Mouse (Mus musculus): Measurements from ENCODE around the gene Pcnt. TPM values are rescaled to one million over a fixed set of nuclear protein-coding genes. Genes with fewer than 3 reads are reported as not detected.

The Pcnt gene
- polyA plus RNA-seq (2016; fragmentation: Nextera tagmentation; extraction: Ambion mirVana) = 13.3 and 13.7 TPM in 2 replicates

DNA sequence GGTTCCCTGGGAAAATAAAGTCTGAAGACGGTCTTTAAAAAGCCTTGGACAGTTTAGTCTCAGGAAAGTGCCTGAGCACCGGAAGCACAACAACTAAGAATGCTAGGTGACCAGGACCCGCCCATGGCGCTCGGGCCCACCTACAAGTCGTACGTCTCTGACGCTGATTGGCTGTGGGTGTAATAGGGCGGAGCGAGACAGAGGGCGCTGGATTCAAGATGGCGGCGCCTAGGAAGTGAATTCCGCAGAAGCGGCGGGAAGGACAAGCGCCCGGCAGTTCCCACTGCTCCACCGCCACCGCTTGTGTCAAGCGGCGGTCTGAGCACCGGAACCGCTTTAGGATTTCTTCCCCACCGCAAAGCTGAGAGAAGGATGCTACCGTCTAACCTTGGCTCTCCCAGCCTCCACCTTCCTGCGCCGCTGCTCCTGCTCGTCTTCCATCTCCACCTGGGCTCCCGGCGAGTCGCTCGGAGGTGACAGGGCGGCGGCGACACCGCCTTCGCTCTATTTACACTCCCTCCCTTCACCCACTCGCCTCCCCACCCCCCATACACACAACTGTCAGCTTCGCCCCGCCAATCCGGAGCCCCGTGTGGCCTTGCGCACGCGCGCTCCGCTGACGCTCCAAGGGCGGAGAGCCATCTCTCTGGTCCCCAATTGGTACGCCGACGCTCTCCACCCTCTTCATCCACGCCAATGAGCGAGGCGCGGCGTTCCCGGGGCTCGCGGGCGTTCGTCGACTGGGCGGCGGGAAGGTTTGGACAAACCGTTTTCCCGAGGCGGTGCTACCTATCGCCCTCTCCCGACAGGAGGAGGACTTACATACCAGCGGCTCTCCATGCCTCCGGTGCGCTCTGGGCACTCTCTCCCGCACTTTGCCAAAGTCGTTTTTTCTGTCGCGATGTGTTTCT, at the start of gene Pcnt:
TSS of gene Pcnt (minus strand) at position 609 of the 911 bp plus-strand sequence.
- Histone ChIP-seq H3K36me3 (peaks cover 26% of the 10 kb centered on the region), H3K4me1 (replicated peaks) (peaks cover 22% of the 10 kb centered on the region), H3K4me2 (peak within 1 kb of the TSS; percentile 86), H3K9ac (peak within 1 kb of the TSS; percentile 94), H3K4me3 (peak within 1 kb of the TSS; percentile 97), H3K27me3 (replicated peaks) (no peaks in the 10 kb centered on the region), H3K9me3 (replicated peaks) (no peaks in the 10 kb centered on the region), H3K27ac (ENCODE audit: poor library complexity, severe bottlenecking) (peak within 1 kb of the TSS; percentile 98)
- peak; percentile 99 for ATAC-seq (ENCODE audit: insufficient number of reproducible peaks, low FRiP score)
- under 1% methylated on average over 78 of the region's 78 CpGs for WGBS

- Histone ChIP-seq H3K4me2 (no peak overlapping the region), H3K4me1 (replicated peaks) (no peaks in the 10 kb centered on the region), H3K27ac (ENCODE audit: poor library complexity, severe bottlenecking) (no peak overlapping the region), H3K27me3 (replicated peaks) (no peaks in the 10 kb centered on the region), H3K36me3 (peaks cover 90% of the 10 kb centered on the region), H3K4me3 (no peak overlapping the region), H3K9ac (no peak overlapping the region), H3K9me3 (replicated peaks) (no peaks in the 10 kb centered on the region)
- WGBS = 89% methylated on average over 15 of the region's 15 CpGs
- no peak for ATAC-seq (ENCODE audit: insufficient number of reproducible peaks, low FRiP score)
Observed at GRCm38 (mm10) chr10:76489205-76489604, 46.6 kb upstream of the Pcnt start.

DNA sequence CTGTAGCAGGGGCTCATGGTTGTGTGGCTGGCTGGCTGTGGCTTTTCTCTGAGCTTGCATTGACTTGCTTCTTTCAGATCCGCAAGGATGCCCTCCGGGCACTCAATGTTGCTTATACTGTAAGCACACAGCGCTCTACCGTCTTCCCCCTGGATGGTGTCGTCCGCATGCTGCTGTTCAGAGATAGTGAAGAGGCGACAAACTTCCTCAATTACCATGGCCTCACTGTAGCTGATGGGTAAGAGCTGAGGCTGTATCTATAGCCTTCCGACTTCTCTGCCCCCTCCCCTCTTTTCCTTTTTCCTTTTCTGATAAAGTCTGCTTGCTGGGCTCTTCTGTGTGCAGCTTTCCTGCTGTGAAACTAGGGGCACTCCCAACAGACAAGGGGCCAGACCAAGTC, 45.7 kb upstream of the Pcnt start:
- WGBS = 81% methylated on average over 8 of the region's 8 CpGs
- H3K36me3 ChIP-seq = peaks cover 91% of the 10 kb centered on the region
- H3K4me2 ChIP-seq = no peak overlapping the region
- no peak overlapping the region for H3K9ac ChIP-seq
- peak; percentile 61; the same call in 1 of the 2 replicates for ATAC-seq (ENCODE audit: insufficient number of reproducible peaks, low FRiP score)
- no peaks in the 10 kb centered on the region for H3K4me1 ChIP-seq (replicated peaks)
- H3K9me3 ChIP-seq (replicated peaks) = no peaks in the 10 kb centered on the region
- H3K27me3 ChIP-seq (replicated peaks) = no peaks in the 10 kb centered on the region
- no peak overlapping the region for H3K4me3 ChIP-seq
- no peak overlapping the region for H3K27ac ChIP-seq (ENCODE audit: poor library complexity, severe bottlenecking)

DNA sequence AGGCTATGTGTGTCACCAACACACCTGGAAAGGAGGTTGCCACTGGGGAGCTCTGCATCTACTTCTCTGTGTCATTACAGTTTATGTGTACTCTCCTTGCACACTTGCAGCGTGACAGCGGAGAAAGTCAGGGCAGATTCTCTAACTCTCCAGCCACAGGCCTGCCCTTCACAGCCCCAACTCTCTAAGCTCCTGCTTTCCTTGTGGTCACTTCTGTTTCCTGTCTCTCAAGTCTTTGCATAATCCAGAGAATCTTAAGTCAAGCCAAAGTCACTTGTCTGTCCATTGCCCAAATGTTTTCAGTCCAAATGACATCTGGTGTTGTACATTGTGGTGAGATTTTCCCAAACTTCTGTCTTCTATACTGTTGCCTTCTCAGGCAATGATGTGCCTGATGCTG, 43.7 kb upstream of the Pcnt start:
- Histone ChIP-seq H3K27ac (ENCODE audit: poor library complexity, severe bottlenecking) (no peak overlapping the region), H3K4me2 (no peak overlapping the region), H3K27me3 (replicated peaks) (no peaks in the 10 kb centered on the region), H3K9ac (no peak overlapping the region), H3K4me1 (replicated peaks) (no peaks in the 10 kb centered on the region), H3K9me3 (replicated peaks) (no peaks in the 10 kb centered on the region), H3K36me3 (peaks cover 96% of the 10 kb centered on the region), H3K4me3 (no peak overlapping the region)
- 84% methylated on average over 2 of the region's 2 CpGs for WGBS
- no peak for ATAC-seq (ENCODE audit: insufficient number of reproducible peaks, low FRiP score)

- Histone ChIP-seq H3K27me3 (replicated peaks) (no peaks in the 10 kb centered on the region), H3K9ac (no peak overlapping the region), H3K27ac (ENCODE audit: poor library complexity, severe bottlenecking) (no peak overlapping the region), H3K4me2 (no peak overlapping the region), H3K36me3 (peaks cover 95% of the 10 kb centered on the region), H3K9me3 (replicated peaks) (no peaks in the 10 kb centered on the region), H3K4me1 (replicated peaks) (no peaks in the 10 kb centered on the region), H3K4me3 (no peak overlapping the region)
- 67% methylated on average over 6 of the region's 6 CpGs for WGBS
- no peak for ATAC-seq (ENCODE audit: insufficient number of reproducible peaks, low FRiP score)
Observed at GRCm38 (mm10) chr10:76481480-76481879, 38.9 kb upstream of the Pcnt start.

- Histone ChIP-seq H3K27ac (ENCODE audit: poor library complexity, severe bottlenecking) (no peak overlapping the region), H3K36me3 (peaks cover 95% of the 10 kb centered on the region), H3K4me1 (replicated peaks) (no peaks in the 10 kb centered on the region), H3K4me2 (no peak overlapping the region), H3K9ac (no peak overlapping the region), H3K9me3 (replicated peaks) (no peaks in the 10 kb centered on the region), H3K4me3 (no peak overlapping the region), H3K27me3 (replicated peaks) (no peaks in the 10 kb centered on the region)
- 93% methylated on average over 13 of the region's 13 CpGs for WGBS
- ATAC-seq (ENCODE audit: insufficient number of reproducible peaks, low FRiP score) = no peak
Observed at GRCm38 (mm10) chr10:76480851-76481250, 38.3 kb upstream of the Pcnt start.

- 86% methylated on average over 5 of the region's 5 CpGs for WGBS
- H3K4me3 ChIP-seq = no peak overlapping the region
Observed at GRCm38 (mm10) chr10:76473759-76474158, 31.2 kb upstream of the Pcnt start.

DNA sequence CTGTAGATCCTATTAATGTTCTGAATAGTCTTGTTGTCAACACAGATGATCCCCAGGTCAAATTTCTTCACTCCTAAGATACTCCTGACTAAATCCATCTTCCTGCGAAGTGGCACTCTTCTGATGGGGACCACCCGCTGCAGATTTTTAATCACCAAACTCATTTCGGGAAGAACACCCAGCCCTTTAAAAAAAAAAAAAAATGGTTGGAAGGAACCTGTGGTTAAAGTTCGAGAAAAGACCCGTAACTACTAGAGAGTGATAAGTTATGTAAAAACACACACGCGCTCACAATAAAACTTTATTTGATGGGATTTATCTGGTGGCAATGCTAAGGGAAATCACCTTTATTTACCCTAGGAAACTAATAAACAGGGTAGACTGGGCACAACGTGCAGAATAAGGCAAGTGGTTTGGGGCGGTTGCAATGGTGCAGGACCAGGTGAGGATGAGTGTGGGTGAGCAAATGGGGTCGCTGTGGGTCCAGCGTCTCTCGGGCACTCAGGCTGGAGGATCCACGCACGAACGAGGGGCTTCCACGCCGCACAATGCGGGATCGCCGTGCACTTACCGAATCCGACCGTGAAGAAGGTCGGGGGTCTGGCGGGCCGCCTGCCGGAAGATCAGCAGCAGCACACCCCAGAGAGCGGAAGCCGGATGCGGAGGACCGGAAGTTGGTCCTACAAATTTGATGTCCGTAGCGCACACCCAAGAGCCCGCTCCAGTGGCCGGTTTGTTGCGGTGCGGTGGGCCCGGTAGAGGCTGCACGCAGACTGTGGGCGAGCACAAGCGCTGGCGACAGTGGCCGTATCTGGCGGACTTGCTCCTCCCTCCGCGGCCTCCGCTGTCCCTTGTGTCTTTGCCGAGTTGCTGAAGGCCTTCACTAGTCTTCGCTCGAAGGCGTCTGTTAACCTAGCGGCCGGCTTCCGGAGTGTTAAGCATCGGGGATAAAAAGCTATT, 25.9 kb upstream of the Pcnt start, which contains the start of the genes Mcm3ap and Ybey:
TSS of gene Mcm3ap (plus strand) at position 725 of the 960 bp plus-strand sequence.
TSS of gene Ybey (minus strand) at position 912 of the 960 bp plus-strand sequence.
- Histone ChIP-seq H3K27ac (ENCODE audit: poor library complexity, severe bottlenecking) (peak within 1 kb of the TSS; percentile 72), H3K4me2 (peak within 1 kb of the TSS; percentile 68), H3K9ac (peak within 1 kb of the TSS; percentile 86), H3K9me3 (replicated peaks) (no peaks in the 10 kb centered on the region), H3K27me3 (replicated peaks) (no peaks in the 10 kb centered on the region), H3K36me3 (peaks cover 39% of the 10 kb centered on the region), H3K4me1 (replicated peaks) (peaks cover 9% of the 10 kb centered on the region), H3K4me3 (peak within 1 kb of the TSS; percentile 98)
- WGBS = 1% methylated on average over 55 of the region's 55 CpGs
- peak; percentile 93 for ATAC-seq (ENCODE audit: insufficient number of reproducible peaks, low FRiP score)

More at GRCm38 (mm10) chr10:76473759-76474158, 31.2 kb upstream of the Pcnt start:
- ATAC-seq (ENCODE audit: insufficient number of reproducible peaks, low FRiP score) = no peak
- H3K9me3 ChIP-seq (replicated peaks) = no peaks in the 10 kb centered on the region
- peaks cover 79% of the 10 kb centered on the region for H3K36me3 ChIP-seq
- no peaks in the 10 kb centered on the region for H3K27me3 ChIP-seq (replicated peaks)
- no peak overlapping the region for H3K4me2 ChIP-seq
- no peak overlapping the region for H3K27ac ChIP-seq (ENCODE audit: poor library complexity, severe bottlenecking)
- no peak overlapping the region for H3K9ac ChIP-seq
- peaks cover 7% of the 10 kb centered on the region for H3K4me1 ChIP-seq (replicated peaks)

- no peak overlapping the region for H3K4me2 ChIP-seq
- no peak overlapping the region for H3K9ac ChIP-seq
- no peak for ATAC-seq (ENCODE audit: insufficient number of reproducible peaks, low FRiP score)
- no peaks in the 10 kb centered on the region for H3K27me3 ChIP-seq (replicated peaks)
- H3K4me1 ChIP-seq (replicated peaks) = peaks cover 1% of the 10 kb centered on the region
- no peak overlapping the region for H3K27ac ChIP-seq (ENCODE audit: poor library complexity, severe bottlenecking)
- no peak overlapping the region for H3K4me3 ChIP-seq
- peaks cover 31% of the 10 kb centered on the region for H3K36me3 ChIP-seq
- H3K9me3 ChIP-seq (replicated peaks) = peaks cover 20% of the 10 kb centered on the region
- 88% methylated on average over 6 of the region's 6 CpGs for WGBS
Observed at GRCm38 (mm10) chr10:76462721-76463120, 20.1 kb upstream of the Pcnt start.

DNA sequence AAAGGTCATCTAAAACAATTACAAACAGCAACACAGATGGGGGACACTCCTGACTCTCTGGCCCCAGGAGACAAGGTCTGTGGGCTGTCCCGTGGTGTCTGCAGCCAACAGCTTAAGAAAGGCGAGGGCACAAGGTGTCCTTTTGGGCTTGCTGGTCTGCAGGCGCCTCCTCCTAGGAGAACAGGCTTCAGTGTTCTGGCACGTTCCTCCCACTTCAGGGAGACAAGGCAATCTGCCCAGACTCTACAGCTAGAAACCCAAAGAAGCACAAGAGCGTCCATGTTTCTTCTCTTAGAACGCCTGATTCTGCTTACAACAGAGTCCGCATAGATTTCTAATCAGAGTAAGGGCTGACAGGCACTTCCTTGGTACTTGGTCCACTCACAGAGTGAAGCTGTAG, 19.7 kb upstream of the Pcnt start:
- H3K9me3 ChIP-seq (replicated peaks) = peaks cover 20% of the 10 kb centered on the region
- H3K36me3 ChIP-seq = peaks cover 31% of the 10 kb centered on the region
- H3K9ac ChIP-seq = no peak overlapping the region
- no peak overlapping the region for H3K4me2 ChIP-seq
- H3K4me1 ChIP-seq (replicated peaks) = no peaks in the 10 kb centered on the region
- ATAC-seq (ENCODE audit: insufficient number of reproducible peaks, low FRiP score) = no peak
- no peak overlapping the region for H3K4me3 ChIP-seq
- H3K27me3 ChIP-seq (replicated peaks) = no peaks in the 10 kb centered on the region
- H3K27ac ChIP-seq (ENCODE audit: poor library complexity, severe bottlenecking) = no peak overlapping the region
- WGBS = 82% methylated on average over 7 of the region's 7 CpGs

DNA sequence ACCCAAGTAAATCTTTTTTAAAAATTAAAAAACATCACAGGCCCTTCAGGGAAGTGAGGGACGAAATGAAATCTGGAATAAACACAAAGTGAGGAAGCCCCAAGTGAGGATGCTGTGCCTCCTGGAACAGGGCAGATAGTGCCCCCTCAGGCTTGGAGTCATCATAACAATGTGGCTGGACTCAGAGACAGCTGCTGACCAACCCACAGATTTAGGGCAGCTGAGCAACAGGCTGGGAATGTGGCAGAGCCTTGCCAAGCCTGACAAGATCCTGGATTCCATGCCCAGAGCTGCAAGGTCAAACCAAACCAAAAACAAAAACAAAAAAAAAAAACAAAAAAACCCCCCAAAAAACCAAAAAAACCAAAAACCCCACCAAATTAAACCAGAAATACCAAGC, 18.7 kb upstream of the Pcnt start:
- Histone ChIP-seq H3K4me3 (no peak overlapping the region), H3K9ac (no peak overlapping the region), H3K9me3 (replicated peaks) (peaks cover 20% of the 10 kb centered on the region), H3K4me2 (no peak overlapping the region), H3K4me1 (replicated peaks) (no peaks in the 10 kb centered on the region), H3K27me3 (replicated peaks) (no peaks in the 10 kb centered on the region), H3K27ac (ENCODE audit: poor library complexity, severe bottlenecking) (no peak overlapping the region), H3K36me3 (peaks cover 31% of the 10 kb centered on the region)
- ATAC-seq (ENCODE audit: insufficient number of reproducible peaks, low FRiP score) = no peak
- WGBS = 78% methylated on average over 1 of the region's 1 CpGs

Measured in heart, embryonic 12.5 days (tissue).